ENCODE assay signal across 19 mouse cellular contexts in the genomic region with DNA sequence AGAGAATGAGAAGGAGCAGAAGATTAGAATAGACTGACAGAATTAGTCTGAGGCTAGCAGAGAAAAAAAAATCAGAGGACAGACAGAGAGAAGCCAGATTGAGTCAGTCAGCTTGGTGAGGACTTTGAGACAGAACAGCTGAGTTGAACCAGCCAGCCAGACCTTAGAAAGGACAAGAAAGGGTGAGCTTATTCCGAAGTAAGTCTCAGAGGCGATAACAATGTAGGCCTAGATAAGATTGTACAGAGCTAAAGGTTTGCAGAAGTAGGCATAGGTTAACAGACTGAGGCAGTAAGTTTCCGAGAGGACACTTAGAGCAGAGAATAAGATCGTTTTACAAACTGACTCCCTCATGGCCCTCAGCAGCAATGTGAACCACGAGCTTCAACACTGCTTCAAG. TPM values are rescaled to one million over a fixed set of nuclear protein-coding genes. Genes with fewer than 3 reads are reported as not detected.
DNase-seq lines count a peak whose midpoint lies in the region; ATAC-seq and TF ChIP-seq lines count a peak whose summit lies in the region.
"Had no signal": no experiment of that assay in that cellular context is flagged by ENCODE, and none has a peak within 500 bp of the region (broad histone marks: within the 10 kb centered on the region; RNA-seq: fewer than 3 reads in every experiment).

No protein-coding gene starts in this region.

- DNase-seq in midbrain, embryonic 10.5 days (ENCODE audit: low spot score), result no peak
- DNase-seq in midbrain, embryonic 14.5 days, result no peak
- peak; percentile 50 for DNase-seq in MEL (ENCODE audit: low read depth, low spot score)
- DNase-seq in liver, postnatal 0 days, result no peak
- DNase-seq: adrenal gland, adult 2 months; adrenal gland, adult 8-10 months; adrenal gland, postnatal 10 days; adrenal gland, postnatal 14 days; adrenal gland, postnatal 25 days; adrenal gland, postnatal 36 days; B cell, adult 2 months; cerebellum, adult 11 months; cerebellum, adult 11-12 months; cerebellum, adult 18-20 months; cerebellum, adult 2 months had no signal

- H3K4me3 ChIP-seq in midbrain, embryonic 10.5 days, result no peak overlapping the region
- H3K4me3 ChIP-seq in midbrain, embryonic 14.5 days (replicated peaks; ENCODE audit: low read depth, low read length), result no peak overlapping the region
- H3K4me3 ChIP-seq in MEL (ENCODE audit: control insufficient read depth in 1 of 2, insufficient read depth in 1 of 2, low read depth in 2 of 2, low read length in 2 of 2), result no peak overlapping the region
- H3K4me3 ChIP-seq in liver, postnatal 0 days (ENCODE audit: low read depth, low read length), result no peak overlapping the region

- H3K4me2 ChIP-seq in midbrain, embryonic 14.5 days (ENCODE audit: low read length), result no peak overlapping the region
- H3K4me2 ChIP-seq in liver, postnatal 0 days (ENCODE audit: low read depth, low read length), result no peak overlapping the region

- peaks cover 21% of the 10 kb centered on the region for H3K4me1 ChIP-seq in midbrain, embryonic 10.5 days
- peaks cover 15% of the 10 kb centered on the region for H3K4me1 ChIP-seq in midbrain, embryonic 14.5 days (ENCODE audit: control insufficient read depth, insufficient read depth, low read length)
- H3K4me1 ChIP-seq in MEL (ENCODE audit: control insufficient read depth in 1 of 2, insufficient read depth in 2 of 2, low read length in 2 of 2), result peaks cover 7 to 14% of the 10 kb centered on the region in 2 experiments
- peaks cover 4% of the 10 kb centered on the region; the same call in 1 of the 2 replicates for H3K4me1 ChIP-seq in liver, postnatal 0 days (ENCODE audit: insufficient read depth)

- H3K79me2 ChIP-seq in MEL (ENCODE audit: control insufficient read depth, insufficient read depth, low read length, poor library complexity), result no peaks in the 10 kb centered on the region

- H3K36me3 ChIP-seq in midbrain, embryonic 10.5 days, result no peaks in the 10 kb centered on the region
- H3K36me3 ChIP-seq in midbrain, embryonic 14.5 days (ENCODE audit: control insufficient read depth, insufficient read depth, low read length), result no peaks in the 10 kb centered on the region
- H3K36me3 ChIP-seq in MEL (ENCODE audit: control insufficient read depth in 1 of 2, insufficient read depth in 2 of 2, low read length in 2 of 2), result peaks cover 0 to 11% of the 10 kb centered on the region in 2 experiments; a peak in 2 of 4 replicates
- H3K36me3 ChIP-seq in liver, postnatal 0 days (replicated peaks; ENCODE audit: insufficient read depth, low read length), result no peaks in the 10 kb centered on the region
- H3K36me3 ChIP-seq: G1E had no signal

- TF ChIP-seq EP300 in MEL (IDR thresholded peaks at IDR 0.05; ENCODE audit: low read depth in 1 of 2, low read length in 2 of 2), result peak; percentile 32 to 56; a peak in 3 of 4 replicates
- TF ChIP-seq EP300 in liver, postnatal 0 days (IDR thresholded peaks at IDR 0.05; ENCODE audit: low read depth), result no peak

- no peak overlapping the region for H3K9ac ChIP-seq in midbrain, embryonic 14.5 days (replicated peaks; ENCODE audit: low read length)
- H3K9ac ChIP-seq in MEL (ENCODE audit: control insufficient read depth, low read depth, low read length, poor library complexity, severe bottlenecking), result no peak overlapping the region
- no peak overlapping the region for H3K9ac ChIP-seq in liver, postnatal 0 days (replicated peaks)

- TF ChIP-seq POLR2A in MEL (IDR thresholded peaks at IDR 0.05; ENCODE audit: control insufficient read depth in 1 of 2, insufficient read depth in 1 of 2, low read depth in 1 of 2, low read length in 2 of 2, poor library complexity in 1 of 2), result no peak

- no peak for TF ChIP-seq CTCF in MEL (IDR thresholded peaks at IDR 0.05 in 2 of 3, conservative IDR thresholded peaks at IDR 0.05 in 1 of 3; ENCODE audit: control insufficient read depth in 1 of 3, insufficient read depth in 1 of 3, low read depth in 2 of 3, low read length in 3 of 3, poor library complexity in 1 of 3, severe bottlenecking in 1 of 3)
- TF ChIP-seq CTCF in liver, postnatal 0 days (IDR thresholded peaks at IDR 0.05; ENCODE audit: low read depth), result no peak

- TF ChIP-seq RAD21 in MEL (IDR thresholded peaks at IDR 0.05; ENCODE audit: low read depth, low read length), result no peak

- H3K27me3 ChIP-seq in midbrain, embryonic 10.5 days (ENCODE audit: low read depth, poor library complexity, severe bottlenecking), result peaks cover 8% of the 10 kb centered on the region; the same call in 1 of the 2 replicates
- H3K27me3 ChIP-seq in midbrain, embryonic 14.5 days (ENCODE audit: control insufficient read depth, insufficient read depth, low read length), result no peaks in the 10 kb centered on the region
- no peaks in the 10 kb centered on the region for H3K27me3 ChIP-seq in MEL (ENCODE audit: control insufficient read depth in 1 of 2, insufficient read depth in 2 of 2, low read length in 2 of 2)
- H3K27me3 ChIP-seq in liver, postnatal 0 days (ENCODE audit: insufficient read depth, low read length), result no peaks in the 10 kb centered on the region
- H3K27me3 ChIP-seq: Patski had no signal

- H3K27ac ChIP-seq in midbrain, embryonic 10.5 days (replicated peaks), result 0 out of 2 replicates have a peak overlapping the region, but pooled peaks have one; percentile 33
- no peak overlapping the region for H3K27ac ChIP-seq in midbrain, embryonic 14.5 days (replicated peaks; ENCODE audit: low read depth, low read length)
- no peak overlapping the region for H3K27ac ChIP-seq in MEL (ENCODE audit: control insufficient read depth, low read depth, low read length)
- H3K27ac ChIP-seq in liver, postnatal 0 days (ENCODE audit: low read depth), result no peak overlapping the region

- no peaks in the 10 kb centered on the region for H3K9me3 ChIP-seq in midbrain, embryonic 10.5 days (replicated peaks)
- H3K9me3 ChIP-seq in midbrain, embryonic 14.5 days (ENCODE audit: control insufficient read depth, low read length), result no peaks in the 10 kb centered on the region
- no peaks in the 10 kb centered on the region for H3K9me3 ChIP-seq in MEL (replicated peaks; ENCODE audit: insufficient read depth, low read length)
- no peaks in the 10 kb centered on the region for H3K9me3 ChIP-seq in liver, postnatal 0 days (ENCODE audit: low read length)
- H3K9me3 ChIP-seq: G1E had no signal

- ATAC-seq in midbrain, embryonic 14.5 days (ENCODE audit: low FRiP score, low TSS enrichment), result no peak
- ATAC-seq in liver, postnatal 0 days, result no peak
- ATAC-seq: activated CD4-positive, CD25-positive, alpha-beta regulatory T cell, adult 4 months; CD4-positive, CD25-positive, alpha-beta regulatory T cell, adult 4 months; Patski had no signal

- WGBS in midbrain, embryonic 10.5 days, result 87% methylated on average over 5 of the region's 5 CpGs
- 88% methylated on average over 5 of the region's 5 CpGs for WGBS in midbrain, embryonic 14.5 days
- 66% methylated on average over 5 of the region's 5 CpGs for WGBS in liver, postnatal 0 days (ENCODE audit: insufficient replicate concordance)

TF ChIP-seq in MEL, 35 proteins besides CTCF, POLR2A, EP300 and RAD21 (continues in another document):
- TF ChIP-seq UBTF (IDR thresholded peaks at IDR 0.05; ENCODE audit: borderline replicate concordance, insufficient read depth, low read depth, low read length) (0 out of 2 replicates have a peak, but pooled peaks have one; percentile 88), TBP (IDR thresholded peaks at IDR 0.05; ENCODE audit: low read depth, low read length) (peak; percentile 91), ETS1 (IDR thresholded peaks at IDR 0.05; ENCODE audit: low read depth, low read length) (peak; percentile 70), POLR2AphosphoS5 (IDR thresholded peaks at IDR 0.05; ENCODE audit: borderline replicate concordance, low read depth, low read length) (no peak), USF1 (IDR thresholded peaks at IDR 0.05; ENCODE audit: low read depth, low read length) (no peak), ZC3H11A (IDR thresholded peaks at IDR 0.05; ENCODE audit: low read depth, low read length) (no peak), TCF12 (IDR thresholded peaks at IDR 0.05; ENCODE audit: low read depth, low read length) (0 out of 2 replicates have a peak, but pooled peaks have one; percentile 11), MYC (IDR thresholded peaks at IDR 0.05; ENCODE audit: low read depth, low read length) (no peak), GATA1 (IDR thresholded peaks at IDR 0.05; ENCODE audit: low read depth, low read length) (peak; percentile 86), MEF2A (IDR thresholded peaks at IDR 0.05; ENCODE audit: extremely low read depth, insufficient replicate concordance, low read depth, low read length, poor library complexity, severe bottlenecking) (no peak), BHLHE40 (IDR thresholded peaks at IDR 0.05; ENCODE audit: borderline replicate concordance, low read depth, low read length) (0 out of 2 replicates have a peak, but pooled peaks have one; percentile 28), MAZ (IDR thresholded peaks at IDR 0.05; ENCODE audit: low read depth, low read length) (no peak), SIN3A (IDR thresholded peaks at IDR 0.05; ENCODE audit: low read length) (no peak)

RNA-seq across cellular contexts. Expression of gene Stmn1, which starts 6.9 kb away (rescaled TPM):
- polyA plus RNA-seq in midbrain, embryonic 10.5 days (2016; fragmentation: Nextera tagmentation; extraction: Ambion mirVana), result 2,607 and 3,209 TPM in 2 replicates
- polyA plus RNA-seq in midbrain, embryonic 14.5 days (2014; fragmentation: Nextera tagmentation; extraction: Ambion mirVana), result 6,974 and 7,359 TPM in 2 replicates
- 200 and 214 TPM in 2 replicates for total RNA-seq in MEL (2012; rRNA removed)
- polyA plus RNA-seq in MEL (2012; ENCODE audit: insufficient read depth in 1 of 2, insufficient read length in 2 of 2, low read depth in 1 of 2, low replicate concordance in 2 of 2, missing spikeins in 1 of 2), result 100 to 1,000 TPM in 1 of 2 experiments, not detected in 1; 350 TPM
- 249 and 258 TPM in 2 replicates for polyA plus RNA-seq in liver, postnatal 0 days (2015; fragmentation: Nextera tagmentation; extraction: Ambion mirVana)

RNA-seq across cellular contexts. Expression of gene Paqr7, which starts 35.2 kb away (rescaled TPM):
- 3.5 and 3.6 TPM in 2 replicates for polyA plus RNA-seq in midbrain, embryonic 10.5 days (2016; fragmentation: Nextera tagmentation; extraction: Ambion mirVana)
- 6.6 and 14.3 TPM in 2 replicates for polyA plus RNA-seq in midbrain, embryonic 14.5 days (2014; fragmentation: Nextera tagmentation; extraction: Ambion mirVana)
- 0.19 and 0.26 TPM in 2 replicates for total RNA-seq in MEL (2012; rRNA removed)
- polyA plus RNA-seq in MEL (2012; ENCODE audit: insufficient read depth in 1 of 2, insufficient read length in 2 of 2, low read depth in 1 of 2, low replicate concordance in 2 of 2, missing spikeins in 1 of 2), result 1 to 10 TPM in 1 of 2 experiments, not detected in 1; 2.4 TPM
- 12.4 and 17.8 TPM in 2 replicates for polyA plus RNA-seq in liver, postnatal 0 days (2015; fragmentation: Nextera tagmentation; extraction: Ambion mirVana)

RNA-seq across cellular contexts. Expression of gene Aunip, which starts 49.5 kb away (rescaled TPM):
- 25.5 and 28.6 TPM in 2 replicates for polyA plus RNA-seq in midbrain, embryonic 10.5 days (2016; fragmentation: Nextera tagmentation; extraction: Ambion mirVana)
- polyA plus RNA-seq in midbrain, embryonic 14.5 days (2014; fragmentation: Nextera tagmentation; extraction: Ambion mirVana), result 0.78 and 1.6 TPM in 2 replicates
- total RNA-seq in MEL (2012; rRNA removed), result 12.8 and 14.9 TPM in 2 replicates
- 10 to 100 TPM in 1 of 2 experiments, not detected in 1; 20.6 TPM for polyA plus RNA-seq in MEL (2012; ENCODE audit: insufficient read depth in 1 of 2, insufficient read length in 2 of 2, low read depth in 1 of 2, low replicate concordance in 2 of 2, missing spikeins in 1 of 2)
- polyA plus RNA-seq in liver, postnatal 0 days (2015; fragmentation: Nextera tagmentation; extraction: Ambion mirVana), result 6.9 and 7.1 TPM in 2 replicates
